Mouse (Mus musculus) common myeloid progenitor, adult 5-6 weeks (primary cell): ENCODE results near the gene Mad1l1. TPM values are rescaled to one million over a fixed set of nuclear protein-coding genes. Genes with fewer than 3 reads are reported as not detected.

Source experiments
- ATAC-seq: replicated peaks from 2 replicates; pipeline ENCODE4 v1.8.0; 2016; ENCODE audit warnings: low read depth, mild to moderate bottlenecking, moderate TSS enrichment, inconsistent platforms; ENCODE audit not compliant: poor library complexity, severe bottlenecking
- total RNA-seq: library from RNA; stranded (forward); fragments of 200-1000, 187-1606 nt; gene quantifications from 2 replicates; pipeline ENCODE4 v1.2.3, GENCODE M21; 2017

Gene Mad1l1
- total RNA-seq, 1 experiment from 2014 or later = 54.5 TPM

DNA sequence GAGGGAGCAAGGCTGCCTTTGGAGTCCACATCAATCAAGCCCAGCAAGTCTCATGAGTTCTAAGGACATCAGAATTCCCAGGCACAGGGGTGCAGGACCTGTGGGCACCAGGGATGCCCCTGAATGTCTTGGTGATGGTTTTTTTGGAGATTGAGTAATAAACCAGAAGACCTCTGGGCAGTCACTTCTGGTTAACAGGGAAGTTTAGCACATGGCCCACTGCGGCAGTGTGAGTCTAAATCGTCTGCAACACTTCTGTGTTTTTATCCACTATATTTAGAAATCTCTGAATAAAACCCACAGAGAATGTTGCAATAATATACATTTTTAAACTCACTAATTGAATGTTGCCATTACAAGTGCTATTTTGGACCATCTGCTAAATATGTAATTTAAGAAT lies 96.2 kb downstream of the Mad1l1 start:
- ATAC-seq = peak; percentile 71

DNA sequence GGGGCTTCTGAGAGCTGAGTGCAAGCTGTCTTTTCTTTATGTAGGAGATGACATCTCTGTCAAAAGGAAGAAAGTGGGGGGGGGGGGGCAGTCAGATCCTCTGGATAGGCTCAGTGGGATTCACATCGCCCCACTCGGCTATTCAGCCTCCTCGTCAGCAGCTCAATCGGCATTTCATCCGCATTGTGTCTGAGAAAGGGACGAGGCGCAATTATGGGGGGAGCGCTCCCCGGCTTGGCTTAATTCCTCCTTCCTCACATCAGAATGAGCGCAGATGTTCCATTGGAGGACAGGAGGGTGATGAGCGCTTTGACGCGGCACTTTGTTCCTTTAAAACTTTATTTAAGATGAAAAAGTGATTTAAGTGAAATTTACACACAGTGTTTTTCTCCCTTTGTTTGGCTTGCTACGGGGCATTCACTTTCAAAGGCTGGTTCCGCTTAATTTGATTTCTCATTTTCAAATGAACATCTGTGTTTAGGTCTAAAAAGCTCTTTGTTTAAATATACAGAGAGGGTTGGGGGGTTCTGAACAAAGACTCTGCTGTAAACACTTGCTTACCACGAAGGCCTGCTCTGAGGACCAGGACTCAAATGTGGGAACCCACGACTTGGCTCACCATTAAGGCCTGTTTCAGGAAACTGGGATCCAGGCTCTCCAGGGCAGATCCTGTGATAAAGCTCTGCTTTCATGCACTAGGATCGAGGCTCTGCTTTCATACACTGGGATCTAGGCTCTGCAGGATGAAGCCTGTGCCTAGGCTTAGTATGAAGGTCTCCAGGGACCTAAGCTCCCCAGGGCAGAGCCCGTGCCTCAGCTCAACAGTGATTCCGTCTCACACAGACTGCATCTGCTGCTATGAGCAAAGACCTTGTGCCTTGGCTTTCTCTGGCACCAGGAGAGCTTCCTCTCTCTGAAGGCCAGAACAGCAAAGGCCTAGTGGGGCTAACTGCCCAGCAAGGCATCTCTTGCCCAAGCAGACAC lies 98.0 kb downstream of the Mad1l1 start:
- no peak for ATAC-seq

GRCm38 (mm10) chr5:140221016-140221650 lies 100.2 kb downstream of the Mad1l1 start:
- ATAC-seq = no peak

DNA sequence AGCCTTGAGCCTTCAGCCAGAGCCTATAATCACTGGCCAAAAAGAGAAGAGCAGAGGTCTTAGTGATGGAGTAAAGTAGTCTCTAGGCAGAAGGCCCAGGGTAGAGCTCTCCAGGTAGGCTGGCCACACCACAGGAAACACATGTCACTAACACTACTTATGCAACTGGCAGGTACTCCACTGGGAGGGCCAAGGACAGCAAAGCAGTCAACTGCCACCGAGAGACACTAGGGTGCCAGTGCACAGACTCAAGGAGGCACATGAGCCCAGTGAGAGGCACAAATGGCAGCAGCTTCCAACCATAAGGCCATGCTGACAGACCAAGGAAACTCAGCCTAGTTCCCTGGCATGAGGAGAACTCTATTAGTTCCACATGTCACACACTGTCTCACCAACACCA lies 102.1 kb downstream of the Mad1l1 start:
- no peak for ATAC-seq

GRCm38 (mm10) chr5:140217900-140218299 lies 103.5 kb downstream of the Mad1l1 start:
- ATAC-seq = no peak

- no peak for ATAC-seq
Measured at GRCm38 (mm10) chr5:140217083-140217482, 104.3 kb downstream of the Mad1l1 start.

DNA sequence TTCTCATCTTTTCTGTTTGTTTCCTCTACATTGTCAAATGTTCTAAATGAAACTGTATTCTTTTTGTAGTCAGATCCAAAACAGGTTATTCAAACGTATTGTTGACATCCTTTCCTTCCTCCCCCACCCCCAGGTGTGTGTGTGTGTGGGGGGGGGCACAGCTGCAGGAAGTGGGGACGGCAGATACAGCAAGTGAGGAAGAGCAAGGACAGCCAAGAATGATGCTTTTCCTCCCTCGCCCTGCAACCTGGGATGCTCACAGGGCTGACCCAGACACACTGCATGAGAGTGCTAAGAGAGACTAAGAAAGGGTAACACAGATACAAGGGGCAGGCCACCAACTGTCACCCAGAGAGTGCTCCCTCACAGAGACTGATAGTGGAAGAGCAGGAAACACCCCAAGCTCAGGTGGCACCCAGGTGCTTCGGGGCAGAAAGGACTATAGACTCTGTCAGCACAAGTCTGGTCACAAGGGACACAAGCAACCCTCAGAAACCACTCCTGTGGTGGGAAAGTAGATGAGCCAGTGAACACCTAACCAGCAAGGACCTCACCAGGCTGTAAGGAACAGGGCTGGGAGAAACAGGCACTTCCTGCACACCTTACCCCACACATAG lies 105.8 kb downstream of the Mad1l1 start:
- ATAC-seq = no peak

- ATAC-seq = no peak
Measured at GRCm38 (mm10) chr5:140213001-140213400, 108.4 kb downstream of the Mad1l1 start.

- no peak for ATAC-seq
Measured at GRCm38 (mm10) chr5:140210417-140211184, 110.8 kb downstream of the Mad1l1 start.

DNA sequence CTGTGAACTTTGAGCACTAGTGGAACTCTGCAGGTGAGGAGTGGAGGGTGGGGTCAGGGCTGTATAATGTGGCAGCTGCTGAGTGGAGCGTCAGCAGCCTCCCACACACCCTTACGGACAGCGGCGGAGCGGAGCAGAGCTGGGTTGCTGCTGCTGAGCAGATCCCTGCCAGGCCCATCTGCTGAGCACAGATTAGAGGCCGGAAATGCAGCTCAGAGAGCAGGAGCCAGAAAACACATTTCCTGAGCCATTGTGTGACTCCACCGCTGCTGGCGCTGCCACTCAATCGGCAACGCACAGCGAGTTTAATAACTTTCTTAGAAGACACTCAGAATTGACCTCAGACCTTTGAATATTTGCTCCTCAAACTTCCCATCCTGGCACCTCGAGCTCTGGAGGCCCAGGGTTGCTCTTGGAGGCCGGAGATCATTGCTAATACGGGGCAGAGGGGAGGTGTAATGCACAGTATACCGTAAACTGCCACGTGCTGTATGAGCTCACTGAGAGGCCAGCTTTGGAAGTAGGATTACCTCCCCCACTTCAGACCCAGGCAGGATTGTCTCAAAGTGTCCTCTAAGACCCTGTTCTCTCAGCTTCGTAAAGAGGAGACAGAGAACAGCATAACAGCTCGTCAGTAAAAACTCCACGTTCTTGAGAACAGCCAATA lies 112.5 kb downstream of the Mad1l1 start:
- ATAC-seq = peak; percentile 92

- 0 out of 2 replicates have a peak, but pooled peaks have one; percentile 3 for ATAC-seq
Measured at GRCm38 (mm10) chr5:140206726-140207703, 114.3 kb downstream of the Mad1l1 start.

GRCm38 (mm10) chr5:140205991-140206390 lies 115.4 kb downstream of the Mad1l1 start:
- no peak for ATAC-seq

- ATAC-seq = no peak
Measured at GRCm38 (mm10) chr5:140204465-140204864, 116.9 kb downstream of the Mad1l1 start.

GRCm38 (mm10) chr5:140204037-140204436 lies 117.3 kb downstream of the Mad1l1 start:
- no peak for ATAC-seq

GRCm38 (mm10) chr5:140202451-140202850 lies 118.9 kb downstream of the Mad1l1 start:
- ATAC-seq = no peak

DNA sequence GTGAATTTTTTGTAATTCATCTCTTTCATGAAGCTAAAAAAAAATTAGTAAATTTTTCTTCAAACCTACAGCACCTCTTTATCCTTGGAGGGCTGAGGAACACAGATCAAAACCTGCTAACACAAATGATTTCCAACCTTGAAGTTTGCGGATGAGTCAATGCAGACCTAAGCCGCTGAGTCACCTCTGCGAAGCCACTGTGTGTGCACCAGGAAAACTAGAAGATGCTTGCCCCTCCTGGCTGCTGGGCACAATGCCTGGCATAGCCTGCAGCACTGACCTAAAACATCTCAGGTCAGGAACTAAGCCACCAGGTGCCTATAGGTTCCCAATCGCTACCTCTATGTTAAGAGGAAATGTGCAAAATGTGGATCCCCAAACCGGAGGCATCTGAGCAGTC lies 119.8 kb downstream of the Mad1l1 start:
- ATAC-seq = no peak

DNA sequence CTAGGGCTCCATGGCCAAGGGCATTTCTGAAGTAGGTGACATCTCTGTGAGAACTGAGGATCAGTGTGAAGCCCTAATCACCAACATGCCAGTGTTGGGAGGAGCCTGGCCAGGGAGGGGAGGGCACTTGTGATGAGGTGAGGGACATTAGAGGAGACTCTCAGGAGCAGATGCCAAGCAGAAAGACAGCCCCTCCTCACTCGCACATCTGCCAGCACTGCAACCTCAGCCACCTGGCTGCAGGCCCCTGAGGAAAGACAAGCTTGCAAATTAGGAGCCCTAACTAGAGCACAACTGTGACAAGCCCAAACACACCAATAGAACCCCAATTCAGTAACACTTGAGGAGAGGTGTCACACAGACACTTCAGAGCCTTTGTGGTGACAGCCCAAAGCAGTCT lies 120.2 kb downstream of the Mad1l1 start:
- ATAC-seq = no peak

- peak; percentile 84 for ATAC-seq
Measured at GRCm38 (mm10) chr5:140197705-140198104, 123.6 kb downstream of the Mad1l1 start.
